Comparison of ENCODE assay signal across 25 mouse cellular contexts in genomic region chr1:135933704-135934293, GRCm38 (mm10). TPM values are rescaled to one million over a fixed set of nuclear protein-coding genes. Genes with fewer than 3 reads are reported as not detected.
DNase-seq lines count a peak whose midpoint lies in the region; ATAC-seq lines count a peak whose summit lies in the region.
"Had no signal": no experiment of that assay in that cellular context is flagged by ENCODE, and none has a peak within 500 bp of the region (broad histone marks: within the 10 kb centered on the region; RNA-seq: fewer than 3 reads in every experiment).

No protein-coding gene starts in this region.

- no peaks in the 10 kb centered on the region for H3K27me3 ChIP-seq in embryonic facial prominence, embryonic 12.5 days
- H3K27me3 ChIP-seq in embryonic facial prominence, embryonic 10.5 days (replicated peaks; ENCODE audit: low read depth, poor library complexity, severe bottlenecking): peaks cover 15% of the 10 kb centered on the region; the same call in 1 of the 2 replicates
- no peaks in the 10 kb centered on the region for H3K27me3 ChIP-seq in embryonic facial prominence, embryonic 15.5 days
- H3K27me3 ChIP-seq: forebrain, embryonic 15.5 days; heart, embryonic 15.5 days; lung, embryonic 15.5 days; midbrain, embryonic 13.5 days; neural tube, embryonic 13.5 days had no signal

- H3K9ac ChIP-seq in embryonic facial prominence, embryonic 12.5 days: no peak overlapping the region
- no peak overlapping the region for H3K9ac ChIP-seq in embryonic facial prominence, embryonic 15.5 days
- H3K9ac ChIP-seq: forebrain, embryonic 15.5 days; heart, embryonic 15.5 days; limb, embryonic 13.5 days; liver, embryonic 14.5 days; lung, embryonic 15.5 days; midbrain, embryonic 13.5 days; neural tube, embryonic 13.5 days had no signal

- H3K4me2 ChIP-seq in embryonic facial prominence, embryonic 12.5 days (replicated peaks): no peak overlapping the region
- no peak overlapping the region for H3K4me2 ChIP-seq in embryonic facial prominence, embryonic 15.5 days (replicated peaks)
- H3K4me2 ChIP-seq: forebrain, embryonic 15.5 days; heart, embryonic 15.5 days; limb, embryonic 13.5 days; lung, embryonic 15.5 days; midbrain, embryonic 13.5 days; neural tube, embryonic 13.5 days had no signal

- H3K27ac ChIP-seq in embryonic facial prominence, embryonic 12.5 days: no peak overlapping the region
- H3K27ac ChIP-seq in embryonic facial prominence, embryonic 10.5 days (replicated peaks): no peak overlapping the region
- peak overlapping the region; percentile 44; the same call in 1 of the 2 replicates for H3K27ac ChIP-seq in embryonic facial prominence, embryonic 15.5 days (replicated peaks)
- H3K27ac ChIP-seq: forebrain, embryonic 15.5 days; heart, embryonic 15.5 days; left cerebral cortex, adult 2 months; limb, embryonic 13.5 days; liver, embryonic 14.5 days; lung, embryonic 15.5 days; midbrain, embryonic 13.5 days; neural tube, embryonic 13.5 days had no signal

- DNase-seq in embryonic facial prominence, embryonic 10.5 days (ENCODE audit: low spot score): no peak
- peak; percentile 11 for DNase-seq in urinary bladder, postnatal 14 days (ENCODE audit: low spot score)
- DNase-seq in urinary bladder, postnatal 10 days (ENCODE audit: low spot score): no peak
- no peak for DNase-seq in cerebellum, postnatal 10 days
- DNase-seq: cerebellum, adult 18-20 months; gastrocnemius, postnatal 25 days; kidney, postnatal 4 days; layer of hippocampus, adult 9-11 months; right cerebral cortex, adult 18-20 months; thymus, postnatal 25 days had no signal

- no peaks in the 10 kb centered on the region for H3K4me1 ChIP-seq in embryonic facial prominence, embryonic 12.5 days
- peaks cover 7% of the 10 kb centered on the region; the same call in 1 of the 2 replicates for H3K4me1 ChIP-seq in embryonic facial prominence, embryonic 10.5 days
- H3K4me1 ChIP-seq in embryonic facial prominence, embryonic 15.5 days: peaks cover 20% of the 10 kb centered on the region
- H3K4me1 ChIP-seq: forebrain, embryonic 15.5 days; limb, embryonic 13.5 days; lung, embryonic 15.5 days had no signal

- no peaks in the 10 kb centered on the region for H3K9me3 ChIP-seq in embryonic facial prominence, embryonic 12.5 days
- H3K9me3 ChIP-seq in embryonic facial prominence, embryonic 10.5 days: no peaks in the 10 kb centered on the region
- no peaks in the 10 kb centered on the region for H3K9me3 ChIP-seq in embryonic facial prominence, embryonic 15.5 days (replicated peaks)
- H3K9me3 ChIP-seq: forebrain, embryonic 15.5 days; heart, embryonic 15.5 days; limb, embryonic 13.5 days; lung, embryonic 15.5 days; midbrain, embryonic 13.5 days; neural tube, embryonic 13.5 days had no signal

- no peak overlapping the region for H3K4me3 ChIP-seq in embryonic facial prominence, embryonic 12.5 days
- H3K4me3 ChIP-seq in embryonic facial prominence, embryonic 10.5 days: no peak overlapping the region
- no peak overlapping the region for H3K4me3 ChIP-seq in embryonic facial prominence, embryonic 15.5 days (replicated peaks)
- H3K4me3 ChIP-seq: forebrain, embryonic 15.5 days; heart, embryonic 15.5 days; left cerebral cortex, adult 2 months; limb, embryonic 13.5 days; lung, embryonic 15.5 days; midbrain, embryonic 13.5 days; neural tube, embryonic 13.5 days had no signal

- 66% methylated on average over 18 of the region's 18 CpGs for WGBS in embryonic facial prominence, embryonic 12.5 days
- 83% methylated on average over 18 of the region's 18 CpGs for WGBS in embryonic facial prominence, embryonic 10.5 days
- 46% methylated on average over 18 of the region's 18 CpGs for WGBS in embryonic facial prominence, embryonic 15.5 days

- no peaks in the 10 kb centered on the region for H3K36me3 ChIP-seq in embryonic facial prominence, embryonic 12.5 days
- H3K36me3 ChIP-seq in embryonic facial prominence, embryonic 10.5 days (replicated peaks): no peaks in the 10 kb centered on the region
- no peaks in the 10 kb centered on the region for H3K36me3 ChIP-seq in embryonic facial prominence, embryonic 15.5 days
- H3K36me3 ChIP-seq: forebrain, embryonic 15.5 days; heart, embryonic 15.5 days; limb, embryonic 13.5 days; lung, embryonic 15.5 days; midbrain, embryonic 13.5 days; neural tube, embryonic 13.5 days had no signal

- ATAC-seq in embryonic facial prominence, embryonic 12.5 days (ENCODE audit: insufficient number of reproducible peaks, insufficient read depth, low FRiP score, low TSS enrichment): 0 out of 2 replicates have a peak, but pooled peaks have one; percentile 49
- no peak; the same call in 1 of the 2 replicates for ATAC-seq in embryonic facial prominence, embryonic 15.5 days (ENCODE audit: insufficient number of reproducible peaks, low FRiP score, low TSS enrichment, low read depth)
- no peak for ATAC-seq in megakaryocyte progenitor cell, adult 5-6 weeks (replicated peaks; ENCODE audit: poor library complexity)
- ATAC-seq: forebrain, embryonic 15.5 days; hindbrain, embryonic 16.5 days; intestine, embryonic 16.5 days; midbrain, embryonic 13.5 days had no signal

RNA-seq across cellular contexts. Expression of gene Pkp1, which starts 14.8 kb away (rescaled TPM):
- 1.7 and 1.9 TPM in 2 replicates for polyA plus RNA-seq in embryonic facial prominence, embryonic 12.5 days (2016; fragmentation: Nextera tagmentation; extraction: Ambion mirVana)
- polyA plus RNA-seq in embryonic facial prominence, embryonic 10.5 days (2016; fragmentation: Nextera tagmentation; extraction: Ambion mirVana): 0.25 TPM in 1 of 2 replicates, not detected in the other
- 67.2 and 67.5 TPM in 2 replicates for polyA plus RNA-seq in embryonic facial prominence, embryonic 15.5 days (2015; fragmentation: Nextera tagmentation; extraction: Ambion mirVana)
- not detected in 2 replicates for total RNA-seq in megakaryocyte progenitor cell, adult 5-6 weeks (2015)
- not detected in 2 replicates for total RNA-seq in megakaryocyte progenitor cell, adult 5-6 weeks (2017)
- total RNA-seq: heart, adult 8-10 months; hematopoietic stem cell, adult 5-6 weeks had no signal
- polyA plus RNA-seq: forebrain, embryonic 15.5 days; midbrain, embryonic 13.5 days had no signal

Comparison
In these comparisons a context has a peak if more than half of its experiments do, and no peak if none do; other contexts are left out.
1. RNA of gene Pkp1, which starts 14.8 kb away (polyA plus RNA-seq): 67.2 to 67.5 TPM in embryonic facial prominence, embryonic 15.5 days; 1.7 to 1.9 TPM in embryonic facial prominence, embryonic 12.5 days and 0.25 TPM in embryonic facial prominence, embryonic 10.5 days; every median in the first group is over 10 times any median in the second.